Mouse (Mus musculus) B cell, adult 62 days (primary cell): ENCODE data around the gene Slc35b4. TPM values are rescaled to one million over a fixed set of nuclear protein-coding genes. Genes with fewer than 3 reads are reported as not detected.

ENCODE experiments used
- total RNA-seq: library from RNA; stranded (reverse); gene quantifications from 4 replicates; pipeline ENCODE4 v1.2.4, GENCODE M21; 2023

The Slc35b4 gene
- total RNA-seq: 23.3 to 25.5 TPM (median 24.1 TPM) in 4 replicates

GRCm38 (mm10) chr6:34176864-34177247 is at the start of gene Slc35b4:
Gene Slc35b4, minus strand, starts transcription at chr6:34177111.

Other genes with a start within 250 kb of the Slc35b4 start
- gene Lrguk, start 147.7 kb downstream of the Slc35b4 start, total RNA-seq: not detected in 4 replicates
- gene Akr1b3, start 140.4 kb upstream of the Slc35b4 start, total RNA-seq: 77.9 to 94.8 TPM (median 92.9 TPM) in 4 replicates
- gene Akr1b8, start 177.0 kb upstream of the Slc35b4 start, total RNA-seq: 0.72 TPM in 1 of 4 replicates, not detected in the others
- gene Akr1b10, start 207.1 kb upstream of the Slc35b4 start, total RNA-seq: 30.2 to 37.6 TPM (median 33.5 TPM) in 4 replicates
- 0.45 to 0.92 TPM (median 0.88 TPM) in 3 of 4 replicates, not detected in the other for gene Akr1b7, start 235.2 kb upstream of the Slc35b4 start, total RNA-seq